Mouse (Mus musculus) adrenal gland, postnatal 10 days (tissue): ENCODE data around the gene Swt1. TPM values are rescaled to one million over a fixed set of nuclear protein-coding genes. Genes with fewer than 3 reads are reported as not detected.

Experiments used
- microRNA-seq: library from miRNA; unstranded; fragments of <30 nt; microRNA quantifications from one replicate; pipeline ENCODE4 v1.2.0, GENCODE M21; 2021
- total RNA-seq, 2 experiments: library from RNA; stranded (reverse); gene quantifications; 2 replicates each; pipeline ENCODE4 v1.2.3; 2021

The Swt1 gene
- total RNA-seq, 2 experiments from 2014 or later, result 12.8 to 19.3 TPM

Small RNAs within 50 kb of the gene (microRNA-seq; reads per million reads assigned to microRNA genes)
- gene Mir7682, result not detected

Other genes starting within 250 kb of the Swt1 start
- not detected for gene Gm47985, start 245.9 kb downstream of the Swt1 start, total RNA-seq
- not detected for gene Gm8947, start 236.1 kb downstream of the Swt1 start, total RNA-seq
- not detected for gene Gm47995, start 230.0 kb downstream of the Swt1 start, total RNA-seq
- not detected for gene 3110040M04Rik, start 224.3 kb downstream of the Swt1 start, total RNA-seq
- not detected for gene Gm47996, start 218.3 kb downstream of the Swt1 start, total RNA-seq
- 100 to 1,000 TPM; 210 to 250 TPM for gene Ivns1abp, start 84.0 kb downstream of the Swt1 start, total RNA-seq
- 10 to 100 TPM; 18.9 to 25.9 TPM for gene Trmt1l, start 87 bp upstream of the Swt1 start, total RNA-seq
- gene Rnf2, start 72.5 kb upstream of the Swt1 start, total RNA-seq, result 10 to 100 TPM; 49.1 to 59.8 TPM
- gene Fam129a, start 142.7 kb upstream of the Swt1 start, total RNA-seq, result 10 to 100 TPM; 47.8 to 80.8 TPM